Mouse (Mus musculus) adrenal gland, postnatal 25 days (tissue): Measurements from ENCODE around the gene Cyb5b. TPM values are rescaled to one million over a fixed set of nuclear protein-coding genes. Genes with fewer than 3 reads are reported as not detected.
A peak's percentile ranks its signal among the peaks of the same experiment; 100 is the strongest.

Source experiments
- DNase-seq: peaks from one replicate; pipeline ENCODE4 v3.0.0; 2021; ENCODE audit warnings: mixed read lengths
- total RNA-seq: library from RNA; stranded (reverse); gene quantifications from 2 replicates; pipeline ENCODE4 v1.2.3, GENCODE M21; 2021

The Cyb5b gene
- total RNA-seq, 1 experiment from 2014 or later: 647 TPM

DNA sequence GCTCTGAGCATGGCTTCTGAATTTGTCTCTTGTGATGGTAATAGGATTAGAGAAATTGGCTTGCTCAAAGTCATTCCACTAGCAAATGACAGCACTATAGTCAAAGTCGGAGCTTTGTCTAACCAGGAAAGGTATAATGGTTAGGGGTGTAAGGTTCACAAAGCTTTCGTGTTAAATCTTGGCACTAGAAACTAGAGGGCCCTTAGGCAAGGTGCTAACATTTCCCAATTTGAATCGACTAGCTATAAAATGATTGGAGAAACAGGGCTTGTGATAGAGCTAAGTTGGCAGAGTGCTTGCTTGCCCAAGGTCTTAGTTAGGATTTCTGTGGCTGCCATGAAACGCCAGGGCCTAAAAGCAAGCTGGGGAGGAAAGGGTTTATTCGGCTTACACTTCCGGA is 20.4 kb upstream of the Cyb5b start:
- no peak for DNase-seq

DNA sequence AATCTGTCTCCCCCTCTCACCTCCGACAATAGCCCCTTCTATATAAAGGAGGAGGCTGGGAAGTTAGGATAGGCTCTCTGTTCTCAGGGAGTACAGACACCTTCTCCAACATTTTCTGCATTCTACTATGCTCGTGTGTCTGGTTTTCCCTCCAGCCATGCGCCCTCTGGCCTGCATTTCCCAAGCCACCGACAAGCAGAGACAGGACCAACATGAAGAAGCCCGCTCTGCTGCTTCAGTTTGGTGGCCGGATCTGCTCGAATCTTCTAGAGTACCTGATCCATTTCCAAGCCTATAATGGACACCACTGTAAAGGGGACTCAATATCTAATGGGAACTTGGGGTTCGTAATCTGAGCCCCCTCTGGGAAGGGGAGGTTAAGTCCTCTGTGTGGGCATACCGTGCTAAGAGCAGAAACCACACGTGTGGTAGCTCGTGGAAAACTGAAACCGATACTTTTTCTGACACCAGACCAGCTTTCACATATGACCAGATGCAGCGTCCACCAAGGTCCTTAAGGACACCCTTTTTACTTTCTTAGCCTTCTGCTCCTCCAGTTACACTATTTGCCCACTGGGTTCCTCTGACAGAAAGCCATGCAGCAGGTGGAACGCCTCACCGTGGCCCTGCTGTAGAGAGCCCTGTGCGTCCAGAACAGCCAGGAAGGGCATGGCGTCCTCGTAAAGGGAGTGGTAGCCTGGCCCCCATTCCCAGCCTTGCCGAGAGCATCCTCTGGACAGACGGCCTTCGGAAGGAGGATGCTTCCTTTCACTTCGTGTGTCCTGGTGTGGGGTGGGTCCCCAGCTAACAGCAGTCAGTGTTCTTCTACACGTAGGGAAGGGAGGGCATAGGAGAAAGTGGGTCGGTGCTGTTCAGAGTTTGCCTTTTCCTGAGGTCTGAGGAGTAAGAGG is 17.6 kb upstream of the Cyb5b start:
- no peak for DNase-seq

DNA sequence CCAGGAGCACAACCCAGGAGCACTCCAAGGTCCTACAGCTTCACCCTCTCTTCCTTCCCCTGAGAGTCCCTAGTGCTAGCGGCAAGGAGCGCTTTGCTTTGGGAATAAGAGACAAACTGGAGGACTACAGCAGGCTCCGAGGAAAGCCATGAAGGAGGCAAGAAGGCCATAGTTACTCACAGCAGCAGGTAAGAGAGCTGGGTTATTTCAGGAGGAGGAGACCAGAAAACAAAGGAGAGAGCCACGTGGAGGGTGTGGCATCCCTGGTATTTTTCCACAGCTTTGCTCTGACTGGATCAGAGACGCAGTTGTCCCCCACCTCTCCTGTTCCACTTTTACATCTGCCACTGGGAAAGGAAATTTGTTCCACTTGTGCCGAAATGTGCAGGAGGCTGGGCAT is 16.6 kb upstream of the Cyb5b start:
- DNase-seq: peak; percentile 42

DNA sequence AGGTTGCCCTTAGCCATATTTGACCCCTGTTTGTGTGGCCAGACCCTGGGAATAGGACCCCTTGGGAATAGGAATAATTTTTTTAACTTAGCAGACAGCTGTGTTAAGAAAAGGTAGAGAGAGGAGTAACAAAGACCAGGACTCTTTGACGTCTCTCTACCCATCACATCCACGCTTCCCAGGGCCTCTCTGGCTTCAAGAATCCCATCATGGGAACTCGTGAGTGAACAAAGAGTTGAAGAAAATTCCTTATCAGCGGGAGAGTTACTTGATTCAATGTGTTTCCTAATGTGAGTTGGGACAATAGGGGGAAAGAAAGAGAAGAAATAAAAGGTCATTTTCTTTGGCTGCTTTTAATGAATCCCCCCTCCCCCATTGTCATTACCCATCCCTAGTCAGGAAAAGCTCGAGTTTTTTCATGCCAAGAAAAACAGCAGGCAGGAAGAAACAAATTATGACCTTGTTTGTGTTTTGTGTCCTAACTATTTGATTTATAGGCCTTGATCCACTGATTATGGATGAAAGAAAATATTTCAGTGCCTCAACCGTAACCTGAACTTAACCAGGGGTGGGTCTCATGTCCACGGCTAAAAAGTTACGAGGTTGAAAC is 14.3 kb upstream of the Cyb5b start:
- no peak for DNase-seq

DNA sequence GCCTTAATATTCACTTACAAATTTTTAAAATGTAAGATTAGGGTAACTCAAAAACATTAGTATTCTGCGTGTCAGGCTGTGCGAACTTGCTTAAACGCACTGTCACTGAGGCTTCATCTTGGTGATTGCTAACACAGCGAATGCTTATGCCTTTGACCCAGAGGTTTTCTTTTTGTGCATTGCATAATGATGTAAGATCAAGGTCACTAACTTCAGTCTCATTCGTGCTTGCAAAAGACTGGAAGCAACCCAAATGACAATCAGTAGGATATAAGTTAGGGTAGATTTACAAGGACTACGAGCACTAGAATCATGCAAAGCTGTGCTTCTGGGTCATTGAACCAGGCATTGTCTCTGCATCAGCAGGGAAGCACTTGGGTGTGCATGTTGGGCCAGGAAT is 12.8 kb upstream of the Cyb5b start:
- DNase-seq: no peak

DNA sequence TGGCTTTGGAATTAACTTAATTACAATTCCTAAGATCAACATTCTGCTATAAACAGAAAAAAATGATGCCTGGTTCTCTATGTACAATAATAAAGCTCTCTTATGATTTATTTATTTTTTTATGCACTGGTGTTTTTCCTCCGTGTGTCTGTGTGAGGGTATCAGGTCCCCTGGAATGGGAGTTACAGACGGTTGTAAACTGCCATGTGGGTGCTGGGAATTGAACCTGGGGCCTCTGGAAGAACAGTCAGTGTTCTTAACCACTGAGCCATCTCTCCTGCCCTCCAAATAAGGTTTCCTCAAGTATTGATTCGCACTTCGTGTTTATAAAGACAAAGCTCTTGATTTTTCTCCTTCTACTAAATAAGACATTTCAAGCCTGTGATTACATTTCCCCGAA is 12.1 kb upstream of the Cyb5b start:
- no peak for DNase-seq

DNA sequence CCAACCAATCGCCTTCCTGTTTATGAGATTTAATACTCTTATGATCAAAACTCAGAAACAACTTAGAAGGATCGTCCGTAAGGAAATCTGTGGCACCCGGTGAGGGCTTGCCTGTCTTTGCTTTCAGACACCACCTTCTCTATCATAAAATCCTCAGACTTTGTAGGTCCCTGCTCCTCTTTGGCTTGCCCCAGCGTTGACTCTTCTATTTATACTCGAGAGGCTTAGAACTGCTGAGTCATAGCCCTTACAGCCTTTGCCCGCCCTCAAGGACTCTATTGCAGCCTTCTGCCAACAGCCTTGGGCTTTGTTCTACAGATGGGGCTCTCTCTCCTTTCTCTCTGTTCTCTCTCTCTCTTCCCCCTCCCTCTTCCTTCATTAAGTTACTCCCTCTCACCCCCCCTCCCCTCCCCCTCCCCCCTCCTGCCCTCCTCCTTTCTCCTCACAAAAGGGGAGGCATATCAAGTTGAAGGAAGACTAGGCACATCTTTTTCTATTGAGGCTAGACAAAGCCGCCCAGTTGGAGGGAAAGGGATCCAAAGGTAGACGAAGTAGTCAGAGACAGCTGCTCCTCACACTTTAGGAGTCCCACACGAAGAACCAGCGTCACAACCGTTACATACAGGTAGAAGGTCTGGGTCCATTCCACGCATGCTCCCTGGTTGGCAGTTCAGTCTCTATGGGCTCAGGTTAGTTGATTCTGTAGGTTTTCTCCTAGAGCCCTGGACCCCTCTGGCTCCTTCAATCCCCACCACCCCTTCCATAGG is 10.6 kb upstream of the Cyb5b start:
- peak; percentile 53 for DNase-seq

DNA sequence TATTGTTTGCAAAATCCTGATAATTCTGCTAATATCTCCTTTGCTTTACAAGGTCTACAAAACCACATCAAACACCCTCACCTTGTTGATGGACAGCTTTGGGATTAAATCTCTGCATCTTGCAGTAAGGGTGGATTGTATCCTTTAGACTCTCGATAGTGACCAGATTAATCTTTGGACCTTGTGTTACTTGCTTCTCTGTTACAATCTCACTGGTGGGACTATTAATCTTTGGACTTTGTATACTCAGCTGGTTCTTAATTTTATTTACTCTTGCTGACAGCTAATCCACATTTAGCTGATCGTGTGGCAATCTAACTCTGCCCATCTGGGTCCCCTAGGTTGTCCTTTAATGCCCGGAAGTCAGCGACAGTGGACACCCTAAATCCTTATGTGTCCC is 7.9 kb upstream of the Cyb5b start:
- no peak for DNase-seq

DNA sequence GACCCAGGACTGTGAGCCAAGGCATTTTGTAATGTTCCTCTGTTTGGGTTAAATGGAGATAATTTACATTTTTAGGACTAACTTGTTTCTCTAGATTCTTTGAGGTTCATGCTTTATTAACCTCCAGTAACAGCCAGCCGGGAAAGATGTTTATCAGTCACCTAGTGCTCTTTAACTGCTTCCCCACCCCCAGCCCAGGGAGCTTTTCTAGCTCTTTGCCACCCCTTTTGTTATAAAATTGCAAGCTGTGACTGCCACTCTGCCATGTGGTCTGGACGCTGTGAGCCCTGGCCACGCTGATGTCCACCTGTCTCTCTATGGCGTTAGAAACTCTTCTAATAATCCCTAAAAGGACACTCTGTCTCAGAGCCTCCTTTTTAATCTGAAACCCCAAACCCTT is 6.9 kb upstream of the Cyb5b start:
- DNase-seq: no peak

DNA sequence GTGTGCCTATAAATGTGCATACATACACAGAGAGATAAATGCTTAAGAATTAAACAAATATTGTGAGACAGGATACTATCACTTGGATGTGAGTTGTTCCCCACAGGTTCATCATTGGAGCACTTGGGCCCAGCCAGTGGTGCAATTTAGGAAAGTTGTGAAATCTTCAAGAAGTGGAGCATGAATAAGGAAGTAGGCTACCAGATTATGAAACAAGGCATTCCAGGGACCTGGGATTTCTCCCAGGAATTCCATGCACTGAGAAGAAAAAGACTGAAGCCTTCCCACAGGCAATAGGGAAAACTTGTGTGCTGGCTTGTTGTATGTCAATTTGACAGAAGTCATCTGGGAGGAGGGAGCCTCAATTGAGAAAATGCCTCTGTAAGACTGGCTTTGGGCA is 4.3 kb upstream of the Cyb5b start:
- no peak for DNase-seq

DNA sequence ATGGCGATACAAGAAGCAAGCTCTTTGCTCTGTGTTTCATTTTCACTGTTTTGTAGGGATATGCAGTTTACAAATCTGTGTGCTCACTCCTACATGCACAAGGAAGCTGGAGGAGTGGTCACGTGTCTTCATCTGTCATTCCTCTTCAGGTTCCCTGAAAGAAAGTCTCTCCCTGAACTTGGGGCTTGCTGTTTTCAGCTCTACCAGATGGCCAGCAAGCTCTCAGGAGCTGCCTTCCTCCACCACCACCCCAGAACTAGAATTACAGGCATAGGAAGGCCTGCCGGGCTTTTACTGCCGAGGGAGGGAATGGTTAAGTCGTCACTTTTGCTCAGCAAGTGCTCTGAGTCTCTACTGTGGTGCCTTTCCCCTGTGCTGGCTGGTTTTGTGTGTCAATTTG is 1.6 kb upstream of the Cyb5b start:
- DNase-seq: no peak

DNA sequence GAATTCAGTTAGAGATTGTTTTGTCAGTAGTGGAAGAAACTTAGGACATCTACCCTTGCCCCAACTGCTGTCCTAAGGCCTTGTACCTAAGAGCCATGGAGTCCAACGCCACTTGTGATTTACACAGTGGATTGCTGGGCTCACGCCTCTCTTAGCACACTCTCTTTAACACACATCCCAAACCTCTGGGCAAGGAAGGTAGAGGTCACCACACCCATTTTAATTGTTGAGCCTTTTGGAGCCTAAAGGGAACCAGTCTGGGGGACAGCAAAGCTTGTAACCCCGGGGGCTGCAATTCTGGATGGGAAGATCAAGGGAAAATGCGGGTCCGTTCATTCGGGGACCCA is 410 bp upstream of the Cyb5b start:
- DNase-seq: no peak

DNA sequence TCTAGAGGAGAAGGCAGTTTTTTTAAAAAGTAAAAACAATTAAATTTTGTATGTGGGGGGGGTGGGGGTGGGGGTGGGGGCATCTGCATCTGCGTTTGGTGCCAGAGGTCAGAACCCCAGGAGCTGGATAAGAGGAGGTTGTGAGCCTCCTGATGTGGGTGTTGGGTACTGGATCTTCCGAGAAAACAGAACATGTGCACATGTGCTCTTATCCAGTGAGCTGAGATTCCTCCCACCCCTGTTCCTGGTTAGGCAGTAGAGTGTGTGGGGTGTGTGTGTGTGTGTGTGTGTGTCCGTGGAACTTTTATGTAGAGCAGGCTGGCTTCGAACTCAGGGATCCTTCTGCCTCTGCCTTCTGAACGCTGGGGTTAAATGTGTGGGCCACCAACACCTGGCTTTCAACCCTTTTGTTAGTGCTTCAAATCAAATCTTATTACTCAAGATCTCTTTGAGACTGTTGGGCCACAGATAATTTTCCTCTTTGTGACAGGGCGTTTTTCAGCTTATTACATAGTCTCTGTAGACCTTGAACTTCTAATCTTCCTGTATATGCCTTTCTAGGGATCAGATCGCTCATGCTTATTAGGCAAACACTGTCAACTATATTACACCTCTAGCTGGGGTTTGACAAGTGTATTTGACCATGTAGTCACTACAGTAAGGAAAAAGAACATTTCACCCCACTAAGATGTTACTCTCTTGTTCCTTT is 926 bp downstream of the Cyb5b start:
- DNase-seq: no peak

DNA sequence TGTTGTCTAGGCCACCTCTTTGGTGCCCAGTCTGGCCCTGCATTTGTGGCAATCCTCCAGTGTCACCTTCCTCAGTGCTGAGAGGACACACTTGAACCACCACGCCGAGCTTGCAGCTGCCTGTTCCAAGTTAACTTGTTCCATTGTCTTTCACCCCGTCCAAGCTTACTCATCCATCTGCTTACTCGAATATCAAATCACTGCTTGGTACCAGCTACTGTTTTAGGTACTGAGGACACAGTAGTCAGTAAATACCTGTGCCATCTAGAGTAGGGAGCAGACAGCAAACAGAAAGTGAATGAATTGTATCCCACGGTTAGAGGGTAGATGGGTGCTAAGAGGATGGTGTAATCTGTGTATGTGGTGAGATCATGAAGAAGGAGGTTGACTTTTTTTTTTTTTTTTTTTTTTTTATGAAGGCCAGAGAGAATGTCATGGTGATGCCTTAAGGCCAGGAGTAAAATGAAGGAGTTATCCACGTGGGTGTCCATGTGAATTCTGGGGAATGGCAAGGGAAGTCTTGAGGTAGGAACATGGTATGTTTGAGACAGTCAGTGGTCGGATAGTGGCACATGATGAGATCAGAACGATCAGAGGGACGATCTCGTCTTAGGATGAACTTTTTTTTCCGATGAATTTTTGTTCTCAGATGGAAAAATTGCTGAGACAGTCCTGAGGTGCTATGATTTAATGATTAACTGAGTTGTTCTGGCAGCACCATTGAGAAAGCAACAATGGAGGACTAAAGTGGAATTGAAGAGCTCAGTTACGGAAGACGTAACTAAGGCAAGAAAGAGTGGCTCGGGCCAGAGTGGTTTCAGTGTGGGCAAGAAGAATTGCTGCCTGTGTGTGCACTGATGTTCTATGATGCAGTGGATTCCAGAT is 3.1 kb downstream of the Cyb5b start:
- DNase-seq: no peak

DNA sequence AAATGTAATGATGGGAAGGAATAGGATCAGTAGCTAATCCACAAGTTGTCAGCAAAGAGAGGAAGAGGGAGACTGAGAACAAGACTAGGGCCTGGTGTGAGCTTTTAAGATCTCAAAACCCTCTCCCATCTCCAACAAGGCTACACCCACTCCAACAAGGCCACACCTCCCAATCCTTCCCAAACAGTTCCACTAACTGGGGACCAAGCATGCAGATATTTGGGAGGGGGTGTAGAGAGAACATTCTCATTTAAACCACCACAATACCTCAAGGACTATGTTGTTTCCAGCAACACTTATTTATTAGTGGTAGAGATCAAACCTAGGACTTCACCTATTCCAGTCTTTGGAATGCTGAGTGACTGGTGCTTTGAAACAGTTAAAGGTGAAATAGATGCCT is 6.4 kb downstream of the Cyb5b start:
- no peak for DNase-seq

DNA sequence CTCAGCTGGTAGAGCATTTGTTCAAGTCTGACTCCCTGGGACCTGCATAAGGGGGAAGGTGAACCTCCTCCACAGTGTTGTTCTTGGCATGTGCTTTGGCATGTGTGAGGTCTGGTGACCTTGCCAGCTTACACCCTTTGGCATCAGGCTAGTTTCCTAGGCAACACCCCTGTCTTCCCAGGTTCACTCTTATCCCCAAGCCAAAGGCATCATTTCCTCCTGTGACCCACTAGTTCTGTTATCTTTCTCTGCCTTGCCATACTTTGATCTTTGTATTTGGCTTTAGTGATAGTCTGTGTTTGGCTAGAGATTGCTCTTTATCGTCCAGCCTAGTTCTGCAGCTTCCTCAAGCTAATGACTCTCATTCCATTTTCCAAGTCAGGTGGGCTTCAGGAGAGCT is 7.4 kb downstream of the Cyb5b start:
- DNase-seq: no peak

DNA sequence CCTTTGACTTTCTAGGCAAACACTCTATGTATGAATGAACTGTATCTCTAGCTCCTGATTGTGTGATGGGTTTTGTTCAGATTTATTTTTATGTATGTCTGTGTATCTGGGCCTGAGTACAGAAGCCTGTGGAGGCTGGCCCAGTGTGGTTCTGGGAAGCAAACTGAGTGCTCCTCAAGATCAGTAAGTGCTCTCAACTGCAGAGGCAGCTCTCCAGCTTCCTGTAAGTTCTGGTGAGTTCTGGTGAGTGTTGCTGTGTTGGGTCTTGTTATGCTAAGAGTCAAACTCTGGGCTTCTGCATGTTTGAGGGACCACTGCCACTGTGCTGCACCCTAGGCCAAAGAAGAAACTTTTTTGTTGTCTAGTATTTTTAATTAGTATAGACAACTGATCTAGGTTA is 8.4 kb downstream of the Cyb5b start:
- DNase-seq: no peak

DNA sequence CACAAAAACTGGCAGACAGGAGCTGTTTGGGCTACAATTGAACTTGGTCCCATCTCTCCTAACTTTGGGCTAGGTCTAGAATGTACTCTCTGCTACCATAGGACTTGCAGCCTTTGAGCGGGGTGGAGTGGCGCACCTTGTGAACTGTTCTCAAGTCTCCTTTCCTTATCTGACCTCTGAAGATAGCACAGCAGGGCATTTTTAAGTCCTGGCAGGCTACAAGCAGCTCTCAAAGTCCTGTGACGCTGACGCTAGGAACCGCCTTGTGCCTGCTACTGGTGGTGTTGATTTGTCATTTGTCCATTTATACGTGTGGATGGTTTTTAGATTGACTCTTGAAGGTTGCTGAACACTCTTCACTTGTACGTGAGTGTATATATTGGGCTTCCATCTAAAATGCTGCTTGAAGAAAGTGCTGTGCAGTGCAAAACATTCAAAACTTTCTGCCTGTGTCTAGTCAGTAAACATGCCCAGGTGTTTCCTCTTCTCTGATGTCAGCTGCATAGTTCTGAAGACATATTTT is 13.9 kb downstream of the Cyb5b start:
- DNase-seq: no peak

DNA sequence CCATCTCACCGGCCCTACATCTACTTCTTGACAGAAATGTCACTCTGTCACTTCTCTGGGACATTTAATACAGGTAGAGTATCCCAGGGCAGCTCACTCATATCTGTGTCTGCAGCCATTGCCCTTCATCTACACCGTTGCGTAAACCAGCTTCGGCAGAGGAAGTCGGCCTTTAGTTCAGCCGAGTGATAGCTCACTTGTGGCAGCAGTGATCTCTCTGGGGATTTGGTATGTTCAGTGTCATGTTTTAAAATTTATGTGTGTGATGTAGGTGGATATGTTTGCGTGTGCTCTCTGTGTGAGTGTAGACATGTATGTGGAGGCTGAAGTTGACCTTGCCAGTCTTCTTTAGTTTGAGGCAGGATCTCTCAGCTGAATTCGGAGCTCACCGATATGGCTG is 15.3 kb downstream of the Cyb5b start:
- DNase-seq: no peak

DNA sequence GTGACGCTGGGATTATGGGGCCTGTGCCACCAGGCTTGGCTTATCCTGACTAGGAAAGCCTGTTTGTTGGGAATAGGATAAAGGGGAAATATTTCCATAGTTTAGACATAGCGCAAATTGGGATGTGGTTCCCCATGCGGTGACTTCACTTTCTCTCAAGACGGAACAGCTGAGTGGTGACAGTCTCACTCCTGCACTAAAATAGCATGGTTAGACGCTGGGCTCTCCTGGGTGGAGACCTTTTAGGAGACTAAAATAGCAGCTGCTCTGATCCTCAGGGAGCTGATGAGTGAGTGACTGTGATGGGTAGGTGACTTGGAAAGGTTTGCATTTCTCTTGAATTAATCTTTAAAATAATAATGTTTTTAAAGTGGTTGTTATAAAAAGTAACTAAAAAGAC is 17.4 kb downstream of the Cyb5b start:
- no peak for DNase-seq

DNA sequence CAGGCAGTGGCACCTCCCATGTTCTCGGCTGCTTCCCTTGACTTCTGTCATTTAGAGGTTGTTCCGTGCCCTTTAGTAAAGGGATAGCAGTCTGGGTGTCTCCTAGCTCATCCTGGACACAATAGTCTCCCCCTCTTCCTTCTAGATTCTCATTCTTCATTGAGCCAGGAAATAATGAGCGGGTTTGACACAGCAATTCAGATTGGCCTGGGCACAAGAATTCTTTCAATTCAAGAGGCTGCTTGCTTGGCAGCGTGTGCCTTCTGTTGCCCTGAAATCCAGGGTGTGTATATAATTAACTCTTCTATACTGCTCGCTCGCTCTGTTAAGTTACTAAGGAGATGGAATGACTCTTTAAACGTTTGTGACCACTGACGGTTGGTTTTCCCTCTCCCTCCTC is 21.7 kb downstream of the Cyb5b start:
- DNase-seq: no peak
